Comparison of ENCODE assay signal across 10 mouse cellular contexts in the genomic region with DNA sequence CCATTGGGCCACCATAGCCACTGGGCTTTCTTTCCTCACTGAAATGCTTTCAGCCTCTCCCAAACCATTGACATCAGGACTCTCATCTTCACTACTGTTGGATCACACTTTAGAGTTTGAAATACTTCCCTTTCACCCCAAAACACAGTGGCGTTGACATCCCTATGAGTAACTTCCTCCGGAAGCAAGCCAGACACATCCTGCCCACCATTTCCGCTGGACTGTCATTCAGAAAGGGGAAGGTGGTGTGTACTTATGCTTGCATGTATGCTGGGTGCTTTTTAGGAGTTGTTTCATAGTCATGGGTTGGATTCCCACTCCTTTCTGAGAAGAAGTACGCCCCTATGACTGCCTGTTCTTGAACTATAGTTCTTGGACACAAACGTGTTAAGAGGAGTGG.
A peak's percentile ranks its signal among the peaks of the same experiment; 100 is the strongest.
DNase-seq lines count a peak whose midpoint lies in the region; TF ChIP-seq lines count a peak whose summit lies in the region.
"Had no signal": no experiment of that assay in that cellular context is flagged by ENCODE, and none has a peak within 500 bp of the region (broad histone marks: within the 10 kb centered on the region; RNA-seq: fewer than 3 reads in every experiment).

No protein-coding gene starts in this region.

- DNase-seq in heart, adult 2 months = peak in 1 of 2 experiments; percentile 52
- DNase-seq in heart, postnatal 4 days = no peak
- DNase-seq in T-cell, adult 2 months (ENCODE audit: low spot score) = peak; percentile 65
- DNase-seq in lung, adult 18-20 months = peak; percentile 46 to 53
- DNase-seq in skeletal muscle tissue, adult 2 months (ENCODE audit: low read depth, low spot score) = peak; percentile 32
- no peak for DNase-seq in midbrain, embryonic 10.5 days (ENCODE audit: low spot score)
- DNase-seq in frontal cortex, postnatal 14 days (ENCODE audit: low spot score in 2 of 2) = no peak
- DNase-seq in left cerebral cortex, postnatal 14 days (ENCODE audit: low spot score in 2 of 2) = no peak

- H3K4me3 ChIP-seq in heart, adult 2 months = no peak overlapping the region
- no peak overlapping the region for H3K4me3 ChIP-seq in midbrain, embryonic 10.5 days
- H3K4me3 ChIP-seq: lung, embryonic 15.5 days had no signal

- H3K9ac ChIP-seq in heart, adult 2 months (ENCODE audit: low read depth, low read length) = no peak overlapping the region
- H3K9ac ChIP-seq: lung, embryonic 15.5 days had no signal

- TF ChIP-seq CTCF in heart, adult 2 months (IDR thresholded peaks at IDR 0.05) = no peak

- no peaks in the 10 kb centered on the region for H3K9me3 ChIP-seq in midbrain, embryonic 10.5 days (replicated peaks)
- H3K9me3 ChIP-seq: lung, embryonic 15.5 days had no signal

- H3K36me3 ChIP-seq in heart, adult 2 months (ENCODE audit: control insufficient read depth, insufficient read depth, low read length) = no peaks in the 10 kb centered on the region; the same call in 1 of the 2 replicates
- H3K36me3 ChIP-seq in midbrain, embryonic 10.5 days = no peaks in the 10 kb centered on the region
- H3K36me3 ChIP-seq: lung, embryonic 15.5 days had no signal

- intact Hi-C loops in heart, adult 2 months (cut with DNase I) = no loop called here
- intact Hi-C loops in left cerebral cortex, postnatal 14 days (cut with DNase I) = no loop called here

- no peaks in the 10 kb centered on the region for H3K79me2 ChIP-seq in heart, adult 2 months (replicated peaks; ENCODE audit: control insufficient read depth, insufficient read depth, low read length)

- TF ChIP-seq EP300 in heart, adult 2 months (IDR thresholded peaks at IDR 0.05; ENCODE audit: insufficient read depth, low read depth, low read length) = 0 out of 2 replicates have a peak, but pooled peaks have one; percentile 56

- H3K27ac ChIP-seq in heart, adult 2 months = no peak overlapping the region
- H3K27ac ChIP-seq in midbrain, embryonic 10.5 days (replicated peaks) = no peak overlapping the region
- H3K27ac ChIP-seq: kidney, postnatal 0 days; lung, embryonic 15.5 days had no signal

- 66% methylated on average over 5 of the region's 5 CpGs for WGBS in heart, adult 2 months
- 85% methylated on average over 5 of the region's 5 CpGs for WGBS in midbrain, embryonic 10.5 days

- TF ChIP-seq POLR2A in heart, adult 2 months (IDR thresholded peaks at IDR 0.05; ENCODE audit: insufficient read depth, low read depth, low read length) = no peak

- H3K4me1 ChIP-seq in heart, adult 2 months (ENCODE audit: control insufficient read depth, insufficient read depth, low read length) = no peaks in the 10 kb centered on the region
- peaks cover 17% of the 10 kb centered on the region for H3K4me1 ChIP-seq in midbrain, embryonic 10.5 days
- H3K4me1 ChIP-seq: lung, embryonic 15.5 days had no signal

- H3K27me3 ChIP-seq in heart, adult 2 months (ENCODE audit: control insufficient read depth, insufficient read depth, low read length) = no peaks in the 10 kb centered on the region
- H3K27me3 ChIP-seq in midbrain, embryonic 10.5 days (ENCODE audit: low read depth, poor library complexity, severe bottlenecking) = peaks cover 16% of the 10 kb centered on the region
- H3K27me3 ChIP-seq: lung, embryonic 15.5 days had no signal

Comparison
In these comparisons a context has a peak if more than half of its experiments do, and no peak if none do; other contexts are left out.
1. DNase-seq: peak in T-cell, adult 2 months (single experiment), lung, adult 18-20 months (2 of 2) and skeletal muscle tissue, adult 2 months (single experiment); none in heart, postnatal 4 days (single experiment), midbrain, embryonic 10.5 days (single experiment), frontal cortex, postnatal 14 days (0 of 2) and left cerebral cortex, postnatal 14 days (0 of 2).